Mouse (Mus musculus): ENCODE results near the gene Cdc14b.

DNA sequence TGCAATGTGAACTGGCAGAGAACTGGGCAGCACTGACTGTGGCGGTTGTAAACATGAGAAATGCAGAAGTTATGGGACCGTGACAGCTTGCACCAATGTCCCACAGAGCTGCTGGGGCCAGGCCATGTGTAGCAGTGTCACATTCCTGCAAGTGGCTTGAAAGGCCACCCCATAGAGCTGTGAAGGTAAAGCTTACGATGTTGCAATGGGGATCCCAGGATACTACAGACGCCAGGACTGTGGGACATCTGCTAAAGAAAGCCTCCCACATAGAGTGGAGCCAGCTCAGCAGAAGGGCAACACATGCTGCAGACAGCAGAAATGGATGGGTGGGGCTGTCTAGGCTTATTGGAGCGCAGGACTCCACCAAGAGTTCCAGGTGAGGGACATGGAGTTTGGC is 32.4 kb upstream of the Cdc14b start:
- no peak for TF ChIP-seq CTCF (IDR thresholded peaks at IDR 0.05; ENCODE audit: extremely low read depth, insufficient read length, insufficient replicate concordance, low read depth, low read length)
- TF ChIP-seq POLR2A (IDR thresholded peaks at IDR 0.05; ENCODE audit: low read depth, low read length), result no peak
